Mouse (Mus musculus): Measurements from ENCODE around the gene Bpifb2.

GRCm38 (mm10) chr2:153827171-153827830, 47.5 kb upstream of the Bpifb2 start:
- TF ChIP-seq POLR2A (IDR thresholded peaks at IDR 0.05; ENCODE audit: extremely low read depth, insufficient read depth, low read length) = no peak
- no peak for TF ChIP-seq CTCF (IDR thresholded peaks at IDR 0.05; ENCODE audit: extremely low read depth, insufficient read depth, low read length)

Data from cortical plate, adult 2 months (tissue).